Mouse (Mus musculus) MEL-GATA-1-ER (cell line): Measurements from ENCODE around the gene Ddr2.
"Not testable (repeated sequence)": the region's sequence is repeated elsewhere in the genome, so short reads cannot be mapped to it uniquely, and the experiment has no call there.

Source experiments
- DNase-seq: peaks from one replicate; pipeline ENCODE4 v3.0.0-alpha.2; 2012; ENCODE audit warnings: low read depth; ENCODE audit errors: extremely low read depth

Gene Ddr2

DNA sequence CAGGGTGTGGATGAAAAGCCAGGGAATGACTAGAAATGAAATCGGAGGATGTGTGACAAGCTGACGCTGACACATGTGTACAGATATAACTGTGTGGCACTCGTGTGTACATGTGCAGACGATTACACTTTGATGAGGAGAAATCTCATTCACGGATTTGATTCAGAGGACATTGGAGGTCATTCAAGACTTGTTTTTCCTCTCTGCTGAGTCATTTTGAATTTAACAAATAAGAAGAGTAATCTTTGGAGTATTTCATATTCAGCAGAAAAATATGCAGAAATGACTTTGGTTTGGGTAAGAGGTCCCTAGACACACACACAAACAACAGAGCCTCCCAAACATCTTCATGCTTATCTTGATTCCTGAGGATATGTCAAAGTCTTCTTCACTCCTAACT, 67.6 kb downstream of the Ddr2 start:
- no peak for DNase-seq

GRCm38 (mm10) chr1:170039402-170039801, 71.2 kb downstream of the Ddr2 start:
- no peak for DNase-seq

- no peak for DNase-seq
Measured at GRCm38 (mm10) chr1:170035575-170035974, 75.0 kb downstream of the Ddr2 start.

GRCm38 (mm10) chr1:170034961-170035360, 75.6 kb downstream of the Ddr2 start:
- DNase-seq, result no peak

DNA sequence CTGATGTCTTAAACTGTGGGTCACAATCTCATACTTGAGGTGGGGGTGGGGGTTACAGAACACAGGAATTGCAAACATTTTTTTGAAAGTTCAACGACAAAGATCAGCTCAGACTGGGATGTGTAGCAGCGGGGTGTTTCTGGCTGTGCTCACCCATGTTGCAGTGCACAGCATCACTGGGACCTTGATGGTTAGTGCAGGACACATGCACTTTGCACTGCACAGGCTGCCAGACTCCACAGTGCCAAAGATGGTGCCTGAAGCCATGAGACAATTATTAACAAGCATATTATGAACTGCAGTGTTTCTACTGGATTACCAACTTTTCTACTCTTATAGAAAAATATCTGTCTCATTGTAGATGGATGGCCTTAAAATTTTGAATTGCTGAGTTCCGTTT, 78.9 kb downstream of the Ddr2 start:
- no peak for DNase-seq

DNA sequence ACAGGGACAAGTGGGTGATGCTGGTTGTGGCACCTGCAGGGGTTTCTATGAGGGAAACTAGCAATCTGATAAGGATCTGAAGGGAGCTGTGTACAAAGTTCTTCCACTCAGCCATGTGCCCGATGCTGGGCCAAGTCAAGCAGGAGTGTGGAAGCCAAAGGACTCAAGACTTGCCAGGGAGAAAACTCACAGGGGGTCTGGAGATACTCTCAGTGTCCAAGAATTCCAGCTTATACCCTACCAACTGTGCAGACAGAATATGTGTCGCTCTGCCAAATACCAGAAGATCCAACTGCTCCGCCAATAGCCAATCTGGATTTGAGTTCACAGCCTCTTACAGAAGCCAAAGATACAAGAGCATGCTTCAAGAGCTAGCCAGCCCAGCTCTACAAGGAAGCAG, 95.8 kb downstream of the Ddr2 start:
- DNase-seq, result no peak

DNA sequence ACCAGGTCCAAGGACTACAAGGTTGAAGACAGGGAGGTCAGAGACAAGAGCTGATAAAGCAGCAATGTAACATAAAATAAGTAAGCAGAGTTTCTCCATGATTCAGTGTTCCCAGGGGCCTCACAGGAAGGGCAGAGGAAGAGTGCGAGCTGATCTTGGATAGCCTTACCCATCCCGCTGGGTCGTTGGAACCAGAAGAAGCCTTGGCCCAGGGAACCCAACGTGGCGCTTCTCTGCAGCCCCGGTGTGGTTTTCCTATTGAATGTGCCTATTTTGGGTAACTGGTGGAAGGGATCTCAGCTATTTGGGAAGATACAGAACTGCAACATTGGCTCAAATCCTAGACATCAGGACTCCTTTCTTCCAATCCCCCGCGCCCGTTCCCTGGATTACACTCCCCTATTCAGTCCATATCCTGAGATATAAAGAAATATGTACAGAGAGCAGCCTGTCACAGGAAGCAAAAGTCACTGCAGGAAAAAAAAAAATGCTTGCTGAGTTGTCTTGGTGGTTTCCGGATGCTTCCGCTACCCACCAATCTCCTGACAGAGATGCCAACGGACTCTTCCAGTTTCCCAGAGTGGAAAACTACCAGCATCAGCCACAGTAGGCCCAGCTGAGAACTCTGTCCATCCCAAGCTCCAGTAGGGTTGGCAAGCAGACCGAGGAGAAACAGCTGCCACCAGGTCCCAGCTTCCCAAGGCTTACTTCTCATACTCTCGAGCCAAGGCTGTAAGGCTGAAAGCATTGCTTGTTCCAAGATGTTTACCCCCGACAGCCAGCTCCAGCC, 99.7 kb downstream of the Ddr2 start:
- no peak for DNase-seq

- no peak for DNase-seq
Measured at GRCm38 (mm10) chr1:170009296-170009695, 101.3 kb downstream of the Ddr2 start.

- no peak for DNase-seq
Measured at GRCm38 (mm10) chr1:170008432-170009220, 101.9 kb downstream of the Ddr2 start.

- DNase-seq, result no peak
Measured at GRCm38 (mm10) chr1:170006516-170006915, 104.0 kb downstream of the Ddr2 start.

DNA sequence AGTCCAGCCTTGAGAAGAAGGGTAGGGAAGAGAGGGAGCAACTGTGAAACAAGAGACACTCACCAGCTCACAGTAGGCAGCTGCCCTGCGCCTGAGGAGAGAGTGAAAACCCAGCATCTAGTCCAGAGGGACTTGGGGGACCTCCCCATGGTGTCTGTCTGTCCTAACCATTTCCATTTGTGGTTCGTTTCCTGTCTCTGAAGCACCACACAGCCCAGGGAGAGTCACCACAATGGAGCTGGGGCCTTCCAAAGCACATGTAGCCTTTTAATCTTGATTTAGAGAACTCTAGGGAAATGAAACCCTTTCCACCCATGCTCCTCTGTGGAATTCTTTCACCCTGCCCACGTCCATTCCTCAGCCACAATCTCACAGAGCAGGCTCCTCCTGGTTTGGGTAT, 105.3 kb downstream of the Ddr2 start:
- no peak for DNase-seq

GRCm38 (mm10) chr1:169993901-169994300, 116.7 kb downstream of the Ddr2 start:
- DNase-seq, result not testable (repeated sequence)

- DNase-seq, result no peak
Measured at GRCm38 (mm10) chr1:169986166-169986565, 124.4 kb downstream of the Ddr2 start.

GRCm38 (mm10) chr1:169977621-169978020, 132.9 kb downstream of the Ddr2 start:
- no peak for DNase-seq

DNA sequence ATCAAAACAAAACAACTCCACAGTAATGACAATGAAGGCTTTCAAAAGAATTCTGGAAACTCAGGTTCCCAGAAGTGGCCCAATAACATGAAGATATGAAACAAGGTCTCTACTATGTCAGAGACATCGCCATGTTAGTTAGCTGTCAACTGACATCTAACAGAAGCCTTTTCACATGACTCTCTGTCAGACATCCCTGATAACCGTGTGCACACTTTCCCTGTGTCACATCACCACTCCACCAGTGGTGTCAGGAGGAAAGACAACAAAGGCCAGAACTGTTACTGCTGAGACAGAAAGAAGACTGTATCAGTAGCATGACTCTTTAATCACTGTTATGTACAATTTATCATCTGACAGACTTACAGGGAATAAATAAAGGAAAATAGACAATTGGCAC, 138.6 kb downstream of the Ddr2 start:
- DNase-seq, result no peak

DNA sequence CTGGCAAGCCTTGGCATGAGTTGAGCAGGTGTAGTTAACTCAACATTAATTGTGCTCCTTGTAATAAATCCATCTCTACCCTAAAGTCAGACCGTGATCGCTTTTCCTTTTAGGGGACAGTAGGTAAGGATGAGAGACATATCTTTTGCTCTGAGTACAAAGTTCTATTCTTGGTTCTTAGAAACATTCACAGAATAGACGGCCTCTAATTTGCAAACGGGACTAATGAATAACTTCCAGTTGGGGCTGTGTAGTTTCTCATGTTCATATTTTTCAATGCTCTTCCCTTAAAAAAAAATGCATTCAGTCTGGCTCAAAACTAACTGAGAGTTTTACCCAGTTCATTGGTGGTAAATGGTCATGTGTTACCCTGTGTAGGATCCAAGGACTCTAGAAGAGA, 139.6 kb downstream of the Ddr2 start:
- no peak for DNase-seq

DNA sequence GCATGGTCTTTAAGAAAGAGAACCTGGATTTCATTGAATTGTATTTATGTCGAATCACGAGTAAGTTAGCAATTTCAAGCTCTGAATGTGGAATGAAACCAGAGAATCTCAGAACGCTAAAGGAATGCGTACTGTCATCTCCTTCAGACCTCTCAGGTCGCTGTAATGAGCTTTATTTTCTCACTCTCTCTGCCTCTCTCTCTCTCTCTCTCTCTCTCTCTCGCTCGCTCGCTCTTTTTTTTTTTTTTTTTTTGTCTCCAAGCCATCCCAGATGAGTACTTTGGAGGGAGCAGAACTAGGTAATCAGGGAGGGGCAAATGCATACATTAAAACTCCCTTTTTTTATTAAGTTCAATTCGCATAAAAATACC, 141.1 kb downstream of the Ddr2 start:
- no peak for DNase-seq

GRCm38 (mm10) chr1:169968792-169969515, 141.6 kb downstream of the Ddr2 start, which contains the start of gene Hsd17b7:
TSS of gene Hsd17b7 (minus strand) at chr1:169969241.
- DNase-seq, result peak; percentile 92

GRCm38 (mm10) chr1:169953106-169953505, 157.5 kb downstream of the Ddr2 start:
- no peak for DNase-seq

- no peak for DNase-seq
Measured at GRCm38 (mm10) chr1:169952636-169953035, 157.9 kb downstream of the Ddr2 start.

DNA sequence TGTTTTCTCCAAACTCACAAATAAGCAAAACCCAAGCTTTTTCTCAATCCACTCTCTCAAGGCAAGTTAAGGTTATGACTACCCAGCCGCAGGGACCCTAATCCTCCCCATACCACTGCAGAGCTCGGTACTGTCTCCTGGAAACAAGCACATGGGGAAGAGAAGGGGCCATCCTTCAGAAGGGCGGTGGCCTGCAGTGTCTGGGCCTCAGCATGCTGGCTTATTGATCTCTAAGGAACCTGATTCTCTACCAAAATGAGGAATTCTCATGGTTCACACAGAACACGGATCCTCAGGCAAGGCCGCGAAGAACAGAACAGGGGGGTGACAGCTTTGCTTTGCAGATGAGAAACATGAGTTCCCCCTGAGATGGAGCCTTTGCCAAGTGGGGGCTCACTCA, 159.0 kb downstream of the Ddr2 start:
- no peak for DNase-seq

DNA sequence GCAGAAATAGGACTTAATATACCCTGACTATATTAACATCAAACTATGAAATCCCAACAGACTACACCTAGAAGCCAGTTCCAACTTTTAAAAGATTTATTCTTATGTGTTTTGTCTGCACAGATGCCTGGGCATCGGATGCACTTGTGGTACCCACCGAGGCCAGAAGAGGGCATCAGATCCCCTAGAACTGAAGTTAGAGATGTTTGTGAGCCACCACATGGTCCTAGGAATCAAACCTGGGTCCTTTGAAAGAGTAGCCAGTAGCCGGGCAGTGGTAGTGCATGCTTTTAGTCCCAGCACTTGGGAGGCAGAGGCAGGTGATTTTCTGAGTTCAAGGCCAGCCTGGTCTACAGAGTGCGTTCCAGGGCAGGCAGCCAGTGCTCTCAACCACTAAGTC, 159.9 kb downstream of the Ddr2 start:
- no peak for DNase-seq
